Mouse (Mus musculus): ENCODE measurements around the gene 2410015M20Rik. TPM values are rescaled to one million over a fixed set of nuclear protein-coding genes. Genes with fewer than 3 reads are reported as not detected.

2410015M20Rik gene
- polyA plus RNA-seq, 1 experiment = 250 TPM

DNA sequence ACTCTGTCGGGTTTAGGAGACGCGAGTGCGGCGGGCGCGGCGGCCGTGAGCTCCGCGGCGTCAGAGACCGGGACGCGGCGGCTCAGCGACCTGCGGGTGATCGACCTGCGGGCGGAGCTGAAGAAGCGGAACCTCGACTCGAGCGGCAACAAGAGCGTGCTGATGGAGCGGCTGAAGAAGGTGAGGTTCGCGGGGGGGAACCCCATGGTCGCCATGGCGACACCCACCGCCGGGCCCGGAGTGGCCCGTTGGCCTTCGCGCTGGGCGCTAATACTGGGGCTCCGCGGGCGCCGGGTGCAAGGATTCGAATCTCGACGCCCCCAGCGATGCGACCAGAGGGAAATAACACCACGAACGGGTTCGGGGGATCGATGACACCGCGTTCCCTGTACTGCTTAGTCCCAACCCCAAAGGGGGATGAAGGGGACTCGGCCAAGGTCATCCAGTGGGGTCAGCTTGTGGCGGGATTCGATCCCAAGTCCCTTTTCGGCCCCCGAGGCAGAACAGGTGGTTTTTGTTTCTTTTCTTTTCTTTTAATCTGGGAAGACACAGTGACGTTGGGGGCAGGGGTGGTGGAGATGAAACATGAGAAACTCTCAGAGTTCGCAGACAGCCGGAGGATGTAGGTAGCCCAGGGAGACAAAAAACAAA lies 24.3 kb downstream of the 2410015M20Rik start:
- H3K36me3 ChIP-seq (ENCODE audit: control insufficient read depth, insufficient read depth) = peaks cover 68% of the 10 kb centered on the region
- H3K4me3 ChIP-seq (ENCODE audit: insufficient read depth, poor library complexity, severe bottlenecking) = peak overlapping the region; percentile 95
- no peaks in the 10 kb centered on the region for H3K27me3 ChIP-seq (ENCODE audit: control insufficient read depth, insufficient read depth, insufficient read length)
- H3K79me2 ChIP-seq (ENCODE audit: control insufficient read depth, insufficient read depth) = peaks cover 95% of the 10 kb centered on the region
- H3K79me3 ChIP-seq (ENCODE audit: low read depth) = peaks cover 89% of the 10 kb centered on the region
- peak overlapping the region; percentile 89 for H3ac ChIP-seq (ENCODE audit: control insufficient read depth, insufficient read length, low read depth)
- TF ChIP-seq USF1 (IDR thresholded peaks at IDR 0.05; ENCODE audit: low read depth) (no peak), CTCF (IDR thresholded peaks at IDR 0.05; ENCODE audit: control insufficient read depth, insufficient read depth, insufficient read length) (no peak), FOSL1 (IDR thresholded peaks at IDR 0.05; ENCODE audit: insufficient read depth, low read length, poor library complexity, severe bottlenecking) (no peak), CEBPB (IDR thresholded peaks at IDR 0.05; ENCODE audit: low read depth) (no peak), MYOD1 (IDR thresholded peaks at IDR 0.05; ENCODE audit: control insufficient read depth, insufficient read length, low read depth) (no peak), MAX (IDR thresholded peaks at IDR 0.05) (no peak), MYOG (IDR thresholded peaks at IDR 0.05; ENCODE audit: control insufficient read depth, extremely low read depth, insufficient read length) (no peak)

DNA sequence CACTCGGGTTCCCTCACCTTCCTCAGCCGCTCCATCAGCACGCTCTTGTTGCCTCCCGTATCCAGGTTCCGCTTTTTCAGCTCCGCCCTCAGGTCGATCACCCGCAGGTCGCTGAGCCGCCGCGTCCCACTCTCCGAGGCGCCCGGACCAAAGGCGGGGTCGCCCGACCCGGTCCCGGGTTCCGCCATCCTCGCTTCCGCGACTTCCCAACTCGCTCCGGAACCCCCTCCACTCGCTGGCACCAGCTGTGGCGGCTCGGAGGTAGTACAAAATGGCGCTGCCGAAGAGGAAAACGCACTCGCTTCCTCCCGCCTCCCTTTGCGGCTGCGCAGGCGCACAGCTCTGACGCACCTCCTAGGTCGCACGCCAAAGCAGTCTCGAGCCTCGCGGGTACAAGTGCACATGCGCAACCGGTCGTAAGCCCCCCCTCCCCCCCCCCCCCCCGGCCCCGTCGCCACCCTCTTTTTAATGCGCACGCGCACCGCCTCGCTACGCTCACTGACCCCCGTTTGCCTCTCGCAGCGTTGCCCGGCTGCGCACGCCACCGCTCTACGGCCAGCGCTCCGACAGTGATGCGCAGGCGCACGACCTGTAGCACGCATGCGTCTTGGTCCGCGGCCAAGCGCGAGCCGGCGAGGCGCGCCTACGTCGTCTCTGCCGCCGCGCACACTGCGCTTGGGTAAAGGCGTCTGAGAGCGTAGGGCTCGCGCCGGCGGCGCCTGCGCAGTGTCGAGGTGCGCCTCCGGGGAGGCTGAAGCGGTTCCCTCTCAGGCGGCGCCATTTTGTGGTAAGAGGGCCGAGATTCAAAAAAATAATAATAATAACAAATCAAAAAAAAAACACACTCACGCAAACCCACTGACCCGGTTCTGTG lies 25.1 kb downstream of the 2410015M20Rik start, which contains the start of the genes Safb2 and Safb:
Gene Safb2 (minus strand): TSS at position 329 of the 874 bp plus-strand sequence.
Gene Safb (plus strand): TSS at position 569 of the 874 bp plus-strand sequence.
- H3K36me3 ChIP-seq (ENCODE audit: control insufficient read depth, insufficient read depth) = peaks cover 68% of the 10 kb centered on the region
- peak within 1 kb of the TSS; percentile 92 for H3ac ChIP-seq (ENCODE audit: control insufficient read depth, insufficient read length, low read depth)
- TF ChIP-seq FOSL1 (IDR thresholded peaks at IDR 0.05; ENCODE audit: insufficient read depth, low read length, poor library complexity, severe bottlenecking) = no peak
- no peak for TF ChIP-seq CEBPB (IDR thresholded peaks at IDR 0.05; ENCODE audit: low read depth)
- TF ChIP-seq MAX (IDR thresholded peaks at IDR 0.05) = peak; percentile 24
- no peak for TF ChIP-seq MYOG (IDR thresholded peaks at IDR 0.05; ENCODE audit: control insufficient read depth, extremely low read depth, insufficient read length)
- no peak for TF ChIP-seq CTCF (IDR thresholded peaks at IDR 0.05; ENCODE audit: control insufficient read depth, insufficient read depth, insufficient read length)
- TF ChIP-seq USF1 (IDR thresholded peaks at IDR 0.05; ENCODE audit: low read depth) = no peak
- no peak for TF ChIP-seq MYOD1 (IDR thresholded peaks at IDR 0.05; ENCODE audit: control insufficient read depth, insufficient read length, low read depth)
- H3K4me3 ChIP-seq (ENCODE audit: insufficient read depth, poor library complexity, severe bottlenecking) = peak within 1 kb of the TSS; percentile 95
- H3K79me3 ChIP-seq (ENCODE audit: low read depth) = peaks cover 90% of the 10 kb centered on the region
- H3K79me2 ChIP-seq (ENCODE audit: control insufficient read depth, insufficient read depth) = peaks cover 95% of the 10 kb centered on the region
- no peaks in the 10 kb centered on the region for H3K27me3 ChIP-seq (ENCODE audit: control insufficient read depth, insufficient read depth, insufficient read length)

DNA sequence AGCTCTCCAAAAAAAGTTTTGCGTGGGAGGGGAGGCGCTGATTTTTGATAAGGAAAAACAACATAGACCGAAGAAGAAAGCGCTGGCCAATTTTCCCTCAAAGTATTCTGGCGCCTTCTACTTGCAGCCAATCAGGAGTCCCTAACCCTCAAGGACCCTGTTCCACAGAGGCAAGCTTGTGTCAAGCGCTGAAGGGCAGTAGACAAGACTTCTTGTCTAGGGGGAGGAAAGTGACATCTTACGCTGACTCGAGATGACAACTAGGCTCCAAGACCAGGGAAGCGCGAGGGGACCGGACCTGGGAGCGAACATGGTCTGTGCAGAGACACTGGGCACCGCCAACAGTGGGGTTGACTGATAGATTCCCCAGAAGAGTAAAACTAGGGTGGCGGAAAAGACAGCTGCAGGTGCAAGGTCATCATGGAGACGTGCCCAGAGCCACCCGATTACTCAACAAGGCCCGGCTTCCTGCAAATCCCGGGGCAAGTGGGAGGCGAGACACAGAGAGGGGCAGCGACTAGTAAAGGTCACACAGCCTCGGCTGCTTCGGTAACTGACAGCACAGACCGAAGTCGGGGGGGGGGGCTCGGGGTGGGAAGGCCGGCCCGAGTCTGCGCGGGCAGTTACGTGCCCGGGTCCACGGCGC lies 25.8 kb downstream of the 2410015M20Rik start:
- Histone ChIP-seq H3K79me3 (ENCODE audit: low read depth) (peaks cover 90% of the 10 kb centered on the region), H3K27me3 (ENCODE audit: control insufficient read depth, insufficient read depth, insufficient read length) (no peaks in the 10 kb centered on the region), H3K36me3 (ENCODE audit: control insufficient read depth, insufficient read depth) (peaks cover 68% of the 10 kb centered on the region), H3K79me2 (ENCODE audit: control insufficient read depth, insufficient read depth) (peaks cover 95% of the 10 kb centered on the region), H3K4me3 (ENCODE audit: insufficient read depth, poor library complexity, severe bottlenecking) (peak overlapping the region; percentile 94), H3ac (ENCODE audit: control insufficient read depth, insufficient read length, low read depth) (peak overlapping the region; percentile 92)
- TF ChIP-seq USF1 (IDR thresholded peaks at IDR 0.05; ENCODE audit: low read depth) (no peak), CEBPB (IDR thresholded peaks at IDR 0.05; ENCODE audit: low read depth) (peak; percentile 41), MYOD1 (IDR thresholded peaks at IDR 0.05; ENCODE audit: control insufficient read depth, insufficient read length, low read depth) (peak; percentile 31), CTCF (IDR thresholded peaks at IDR 0.05; ENCODE audit: control insufficient read depth, insufficient read depth, insufficient read length) (no peak), MYOG (IDR thresholded peaks at IDR 0.05; ENCODE audit: control insufficient read depth, extremely low read depth, insufficient read length) (no peak), FOSL1 (IDR thresholded peaks at IDR 0.05; ENCODE audit: insufficient read depth, low read length, poor library complexity, severe bottlenecking) (no peak), MAX (IDR thresholded peaks at IDR 0.05) (no peak)

DNA sequence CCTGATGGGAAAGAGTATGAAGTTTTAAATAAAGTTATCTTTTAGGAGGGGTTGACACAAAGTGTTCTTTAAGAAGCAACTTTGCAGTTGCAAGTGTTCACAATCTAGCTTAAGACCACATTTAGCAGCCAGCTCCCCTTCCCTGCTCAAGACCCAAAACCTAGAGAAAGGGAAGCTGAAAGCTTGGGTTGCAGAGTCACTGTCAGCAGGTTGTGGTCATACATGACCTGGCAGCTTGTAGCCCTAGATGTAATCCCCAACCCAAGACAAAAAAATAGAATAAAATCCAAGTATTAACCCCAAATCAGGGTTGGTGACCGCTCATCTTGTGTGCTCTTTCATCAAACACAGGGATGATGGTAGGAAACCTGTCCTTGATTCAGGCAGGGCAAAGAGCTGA lies 26.5 kb downstream of the 2410015M20Rik start:
- Histone ChIP-seq H3K79me2 (ENCODE audit: control insufficient read depth, insufficient read depth) (peaks cover 95% of the 10 kb centered on the region), H3ac (ENCODE audit: control insufficient read depth, insufficient read length, low read depth) (peak overlapping the region; percentile 54), H3K79me3 (ENCODE audit: low read depth) (peaks cover 88% of the 10 kb centered on the region), H3K36me3 (ENCODE audit: control insufficient read depth, insufficient read depth) (peaks cover 68% of the 10 kb centered on the region), H3K27me3 (ENCODE audit: control insufficient read depth, insufficient read depth, insufficient read length) (no peaks in the 10 kb centered on the region), H3K4me3 (ENCODE audit: insufficient read depth, poor library complexity, severe bottlenecking) (peak overlapping the region; percentile 94)
- TF ChIP-seq FOSL1 (IDR thresholded peaks at IDR 0.05; ENCODE audit: insufficient read depth, low read length, poor library complexity, severe bottlenecking) = no peak
- no peak for TF ChIP-seq MAX (IDR thresholded peaks at IDR 0.05)
- no peak for TF ChIP-seq MYOG (IDR thresholded peaks at IDR 0.05; ENCODE audit: control insufficient read depth, extremely low read depth, insufficient read length)
- TF ChIP-seq MYOD1 (IDR thresholded peaks at IDR 0.05; ENCODE audit: control insufficient read depth, insufficient read length, low read depth) = no peak

DNA sequence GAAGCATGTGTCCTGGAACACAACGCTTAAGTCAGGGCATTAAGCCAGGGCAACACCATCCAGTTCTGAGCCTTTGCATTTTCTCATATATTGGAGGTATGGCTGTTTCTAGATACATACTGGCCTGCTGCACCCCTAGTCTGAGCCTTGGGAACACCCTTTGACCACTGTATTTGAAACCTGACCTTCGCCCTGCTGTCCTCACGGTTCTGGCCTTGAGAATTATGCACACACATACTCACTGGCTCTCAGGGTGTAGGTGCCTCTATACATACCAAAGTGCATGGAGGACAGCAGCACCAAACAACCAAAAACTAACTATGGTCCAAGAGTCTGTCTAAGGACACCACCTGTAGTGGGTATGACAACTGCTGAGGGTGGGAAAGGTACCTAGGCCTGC lies 36.6 kb downstream of the 2410015M20Rik start:
- Histone ChIP-seq H3K27me3 (ENCODE audit: control insufficient read depth, insufficient read depth, insufficient read length) (no peaks in the 10 kb centered on the region), H3K4me3 (ENCODE audit: insufficient read depth, poor library complexity, severe bottlenecking) (no peak overlapping the region), H3K36me3 (ENCODE audit: control insufficient read depth, insufficient read depth) (peaks cover 86% of the 10 kb centered on the region), H3K79me3 (ENCODE audit: low read depth) (peaks cover under 1% of the 10 kb centered on the region), H3K79me2 (ENCODE audit: control insufficient read depth, insufficient read depth) (peaks cover 10% of the 10 kb centered on the region), H3ac (ENCODE audit: control insufficient read depth, insufficient read length, low read depth) (no peak overlapping the region)
- TF ChIP-seq MYOD1 (IDR thresholded peaks at IDR 0.05; ENCODE audit: control insufficient read depth, insufficient read length, low read depth) (no peak), FOSL1 (IDR thresholded peaks at IDR 0.05; ENCODE audit: insufficient read depth, low read length, poor library complexity, severe bottlenecking) (no peak)
